Mouse (Mus musculus) spleen, postnatal 14 days (tissue): ENCODE measurements around the gene Olah.
A peak's percentile ranks its signal among the peaks of the same experiment; 100 is the strongest.

Source experiments
- DNase-seq, 2 experiments: peaks; one replicate each; pipeline ENCODE4 v3.0.0; 2021 to 2022; ENCODE audit warnings: low spot score in 2 of 2

Gene Olah

DNA sequence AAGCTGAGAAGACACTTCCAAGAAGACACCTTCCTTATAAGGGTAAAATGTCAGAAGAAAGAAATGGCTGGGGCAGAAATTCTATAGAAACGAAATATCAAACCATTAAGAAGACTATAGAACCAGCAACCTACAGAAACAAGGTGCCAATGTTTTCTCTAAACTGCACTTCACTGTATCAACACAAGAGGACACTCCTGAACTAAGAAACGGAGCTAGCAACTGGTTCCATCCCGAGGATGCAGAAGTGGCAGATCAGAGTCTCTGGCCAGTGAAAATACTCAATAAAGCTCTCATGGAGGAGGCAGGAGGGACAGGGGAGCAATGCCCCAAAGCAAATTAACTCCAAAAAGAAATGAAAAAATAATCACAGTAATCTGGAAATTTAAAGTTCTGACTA is 48.1 kb downstream of the Olah start:
- DNase-seq = no peak

DNA sequence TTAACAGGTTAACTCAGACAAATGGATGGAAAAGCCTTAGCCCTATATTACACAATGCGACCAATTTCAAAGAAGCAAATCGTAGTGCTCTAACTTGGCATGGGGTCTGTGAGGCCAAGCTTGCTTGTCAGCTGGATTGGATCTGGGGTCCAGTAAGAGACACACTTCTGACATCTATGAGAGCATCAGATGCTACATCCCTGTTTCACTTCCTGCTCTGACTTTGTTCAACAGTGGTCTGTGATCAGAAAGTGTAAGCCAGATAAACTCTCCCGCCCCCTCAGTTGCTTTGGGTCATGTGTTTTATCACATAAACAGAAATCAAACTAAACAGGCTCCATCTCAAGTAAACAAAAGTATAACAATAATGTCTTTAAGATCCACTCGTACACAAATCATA is 48.6 kb downstream of the Olah start:
- DNase-seq = no peak

DNA sequence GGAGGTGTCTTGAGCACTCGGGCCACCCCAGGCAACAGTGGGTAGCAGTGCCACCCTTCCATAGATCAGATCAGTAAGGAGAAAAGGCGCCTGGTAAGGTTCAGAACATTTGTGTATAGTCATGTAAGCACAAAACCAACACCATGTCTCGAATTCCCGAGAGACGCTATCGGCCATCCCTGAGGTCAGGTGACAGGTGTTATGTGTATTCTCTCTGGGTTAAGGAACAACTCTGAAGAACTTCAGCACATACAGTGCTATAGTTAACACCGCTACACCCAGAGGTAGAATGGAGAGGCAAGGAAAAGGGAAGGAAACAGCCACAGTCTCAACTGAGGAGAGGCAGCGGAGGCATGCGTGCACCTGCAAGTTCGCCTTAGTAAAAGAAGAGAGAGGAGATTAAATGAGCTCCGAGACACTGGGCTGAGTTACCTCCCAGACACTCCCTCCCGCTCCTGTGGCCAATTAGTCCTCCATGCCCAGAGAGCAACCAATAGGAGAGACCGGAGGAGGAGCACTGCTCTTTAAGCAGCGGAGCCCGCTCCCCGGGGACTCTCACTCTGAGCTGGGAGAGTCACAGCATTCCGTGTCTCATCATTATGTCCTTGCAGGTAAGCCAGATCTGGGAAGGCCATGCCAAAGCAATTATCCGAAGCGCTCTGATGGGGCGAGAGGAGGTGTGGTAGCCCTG is 61.3 kb downstream of the Olah start, which contains the start of gene Acbd7:
Gene Acbd7, plus strand, starts transcription at position 558 of the 691 bp plus-strand sequence.
- DNase-seq = peak; percentile 16 to 19

DNA sequence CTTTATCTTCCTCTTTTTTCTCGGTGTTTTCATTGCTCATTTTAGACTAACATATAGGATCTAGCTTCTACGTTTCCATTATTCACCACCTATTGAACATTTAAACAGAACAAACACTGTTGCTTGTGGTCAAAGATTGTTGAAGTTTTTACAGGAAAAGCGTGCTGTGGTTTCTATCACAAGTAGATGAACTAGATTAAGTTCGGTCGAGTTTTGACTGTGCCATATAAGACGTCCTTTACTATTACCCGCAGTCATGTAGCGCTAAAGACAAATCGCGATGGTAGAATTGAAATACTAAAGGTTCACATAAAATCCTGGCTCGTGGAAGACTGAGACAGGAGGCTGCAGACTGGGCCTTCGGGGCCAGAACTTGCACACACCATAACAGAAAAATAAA is 63.2 kb downstream of the Olah start:
- DNase-seq = no peak

DNA sequence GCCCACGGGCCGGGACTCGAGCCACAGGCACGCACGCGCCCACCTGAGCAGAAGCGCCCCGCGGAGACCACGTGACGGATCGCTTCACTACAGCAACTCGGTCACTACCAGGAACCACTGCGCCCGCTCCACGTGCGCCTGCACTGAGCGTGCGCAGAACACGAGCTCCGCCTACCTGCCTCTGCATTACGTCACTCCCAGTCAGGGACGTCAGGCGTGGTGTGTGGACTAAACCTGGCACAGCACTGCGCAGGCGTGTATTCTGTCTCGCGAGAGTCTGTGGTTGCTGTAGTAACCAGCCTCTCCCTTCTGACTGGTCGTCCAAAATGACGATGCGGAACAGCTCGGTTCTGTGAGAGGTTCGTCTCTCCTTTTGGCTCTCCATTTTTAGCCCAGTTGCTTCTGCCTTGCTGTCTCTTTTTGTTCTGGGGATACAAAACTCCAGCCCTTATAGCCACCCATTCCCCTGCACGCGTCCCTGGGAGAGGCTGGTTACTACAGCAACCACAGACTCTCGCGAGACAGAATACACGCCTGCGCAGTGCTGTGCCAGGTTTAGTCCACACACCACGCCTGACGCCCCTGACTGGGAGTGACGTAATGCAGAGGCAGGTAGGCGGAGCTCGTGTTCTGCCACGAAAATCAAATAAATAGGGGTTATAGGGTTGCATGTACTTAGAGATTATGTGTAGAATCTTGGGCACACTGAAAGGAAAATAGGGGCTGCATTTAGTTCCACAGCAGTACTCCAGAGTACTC is 64.3 kb downstream of the Olah start, which contains the start of gene Rpp38:
Gene Rpp38, minus strand, starts transcription at position 160 of the 759 bp plus-strand sequence.
- peak; percentile 92 to 96 for DNase-seq

DNA sequence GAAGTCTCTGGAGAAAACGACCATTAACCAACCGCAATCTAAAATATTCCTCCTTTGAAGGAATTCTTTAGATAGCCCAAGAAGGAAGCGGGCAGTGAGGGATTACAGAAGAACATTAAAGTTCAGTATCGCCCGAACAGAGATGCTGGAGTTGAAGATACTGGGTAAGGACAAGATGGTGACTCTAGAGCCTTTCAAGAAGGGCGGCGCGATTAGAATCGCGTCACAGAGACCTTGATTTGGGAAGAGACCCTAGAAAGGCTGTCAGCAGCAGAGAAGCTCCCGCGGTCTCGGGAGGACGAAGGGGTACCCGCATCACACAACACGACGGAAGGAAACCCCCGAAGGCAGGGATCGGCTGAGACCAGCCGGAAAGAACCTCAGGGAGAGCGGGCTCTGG is 65.0 kb downstream of the Olah start:
- DNase-seq = no peak

DNA sequence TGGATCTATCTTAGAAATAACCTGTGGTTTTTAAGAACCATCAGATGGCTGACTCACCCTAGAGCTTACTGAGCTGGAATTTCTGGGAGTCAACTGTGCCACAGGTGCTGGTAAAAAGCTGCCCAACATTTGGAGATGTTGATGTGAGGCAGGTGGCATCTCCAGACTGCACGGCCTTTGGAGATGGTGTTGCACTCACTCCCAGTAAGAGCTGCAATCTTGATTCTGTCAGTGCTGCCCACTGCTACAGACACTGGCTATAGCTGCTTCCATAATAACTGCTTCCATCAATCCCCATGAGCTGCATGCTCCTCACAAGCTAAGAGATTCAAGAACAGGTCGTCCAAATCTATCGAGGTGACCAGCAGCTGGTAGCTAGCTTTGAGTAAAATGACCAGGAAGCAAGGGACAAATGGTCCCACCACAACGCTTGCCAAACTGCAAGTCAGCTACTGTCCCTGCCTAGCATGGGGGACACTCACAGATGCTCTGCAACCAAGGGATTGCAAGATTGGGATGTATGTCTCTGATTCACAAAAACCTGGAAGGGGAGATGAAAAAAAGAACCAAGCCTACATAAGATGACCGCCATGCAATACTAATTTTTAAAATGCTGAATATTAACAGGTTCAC is 65.8 kb downstream of the Olah start:
- DNase-seq = no peak

DNA sequence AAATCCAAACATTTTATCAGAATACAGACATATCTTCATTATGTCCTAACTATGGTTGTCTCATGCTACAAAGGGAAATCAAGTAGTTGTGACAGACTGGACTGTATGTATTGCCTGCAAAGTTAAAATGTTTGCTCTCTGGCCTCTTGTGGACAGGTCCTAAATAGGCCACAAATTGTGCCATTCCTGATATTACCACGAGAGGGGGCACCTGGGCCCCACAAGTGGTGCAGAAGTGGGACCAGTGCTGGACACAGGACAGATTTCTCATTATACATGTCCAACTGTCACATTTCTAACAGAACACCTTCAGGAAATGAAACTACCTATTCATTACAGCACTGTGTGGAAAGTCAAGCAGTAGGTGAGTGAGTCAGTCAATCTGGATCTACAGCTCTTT is 69.7 kb downstream of the Olah start:
- DNase-seq = peak; percentile 13 to 56

DNA sequence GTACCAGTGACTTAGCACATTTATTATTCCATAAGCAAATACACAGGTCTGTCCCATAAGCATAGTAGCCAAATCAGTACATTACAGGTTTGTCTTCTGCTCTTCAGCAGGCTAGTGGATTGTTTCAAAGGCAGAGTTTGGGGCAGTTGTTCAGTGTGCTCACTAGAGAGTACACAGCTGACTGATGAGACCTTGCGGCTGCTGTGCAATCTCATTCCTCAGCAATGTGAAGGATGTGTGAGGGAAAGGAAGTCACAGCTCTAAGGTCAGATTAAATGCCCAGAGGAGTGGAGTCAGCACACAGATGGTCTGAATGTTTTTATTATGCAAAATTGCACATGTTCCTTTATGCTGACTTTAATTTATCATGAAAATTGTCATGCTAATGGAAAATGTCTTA is 70.5 kb downstream of the Olah start:
- DNase-seq = no peak

DNA sequence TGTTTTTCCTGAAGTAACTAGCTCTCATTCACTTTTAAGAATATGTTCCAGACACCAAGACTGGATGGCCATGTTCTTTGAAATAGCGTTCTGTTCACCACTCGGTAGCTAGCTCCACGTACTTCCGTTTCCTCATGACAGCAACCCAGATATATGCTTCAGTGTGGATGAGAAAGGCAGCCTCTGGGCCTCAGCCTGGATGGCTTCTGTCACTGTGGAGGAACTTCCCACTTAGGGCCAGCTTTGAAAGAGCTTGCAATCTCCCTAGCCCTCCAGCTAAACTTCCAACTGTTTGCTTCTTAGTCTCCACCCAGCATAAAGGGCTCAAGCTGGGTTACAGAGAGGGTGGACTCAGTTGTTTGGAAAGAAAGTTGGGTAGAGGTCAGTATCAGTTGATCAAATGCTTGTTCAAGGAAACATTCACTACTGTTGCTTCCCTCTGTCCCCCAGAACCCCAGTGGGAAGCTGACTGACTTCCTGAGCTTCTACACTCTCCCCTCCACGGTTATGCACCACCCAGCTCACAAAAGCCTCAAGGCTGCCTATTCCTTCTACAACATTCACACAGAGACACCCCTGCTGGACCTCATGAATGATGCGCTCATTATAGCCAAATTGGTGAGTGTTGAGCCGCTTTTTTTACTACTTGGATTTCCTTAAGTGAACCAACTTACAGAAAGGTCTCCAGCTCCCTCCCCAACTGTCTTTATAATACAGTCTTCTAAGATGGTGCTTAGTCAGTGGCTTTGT is 72.5 kb downstream of the Olah start:
- DNase-seq = no peak

DNA sequence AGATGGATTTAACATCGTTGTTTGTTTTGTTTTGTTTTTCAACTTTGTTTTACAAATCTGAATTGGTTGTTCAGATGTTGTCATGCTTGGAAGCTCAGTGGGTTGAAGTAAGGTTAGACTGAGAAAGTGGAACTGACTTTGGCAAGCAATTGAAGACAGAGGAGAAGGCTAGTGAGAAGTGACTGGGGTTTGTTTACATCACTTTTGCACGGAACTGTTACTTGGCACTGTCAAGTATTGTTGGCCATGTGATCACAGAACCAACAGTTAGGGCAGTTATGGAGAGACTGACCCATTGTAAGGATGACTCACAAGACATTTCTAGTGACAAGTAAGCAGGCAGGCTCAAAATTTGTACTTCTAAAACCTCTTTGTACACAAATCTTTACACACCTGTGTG is 73.9 kb downstream of the Olah start:
- DNase-seq = no peak

DNA sequence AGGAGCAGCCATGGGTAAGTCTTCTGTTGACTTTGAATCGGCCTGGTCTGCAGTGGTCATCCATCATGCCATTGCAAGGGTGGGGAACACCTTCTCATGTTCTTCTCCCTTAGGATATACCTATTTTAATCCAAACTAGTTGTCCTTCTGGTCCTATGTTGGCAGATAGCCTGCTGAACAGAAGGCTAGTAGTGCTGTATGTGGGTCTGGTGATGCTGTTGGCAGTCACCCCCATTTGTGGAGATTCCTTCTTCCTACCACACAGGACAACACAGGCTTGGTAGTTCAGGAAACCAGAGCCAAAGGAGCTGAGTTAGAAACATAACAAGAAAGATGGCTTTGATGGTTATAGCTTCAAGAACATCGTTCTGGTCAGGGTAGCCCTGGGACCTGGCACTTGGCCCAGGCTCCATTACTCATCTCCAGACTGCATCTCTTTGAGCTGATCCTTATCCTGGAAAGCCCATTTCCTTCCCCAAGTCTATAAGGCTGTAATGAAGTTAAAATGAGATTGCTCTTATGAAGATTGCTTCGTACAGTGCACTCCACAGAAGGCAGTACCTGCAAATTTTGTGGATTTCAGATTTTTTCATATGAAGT is 91.5 kb downstream of the Olah start:
- DNase-seq = no peak

DNA sequence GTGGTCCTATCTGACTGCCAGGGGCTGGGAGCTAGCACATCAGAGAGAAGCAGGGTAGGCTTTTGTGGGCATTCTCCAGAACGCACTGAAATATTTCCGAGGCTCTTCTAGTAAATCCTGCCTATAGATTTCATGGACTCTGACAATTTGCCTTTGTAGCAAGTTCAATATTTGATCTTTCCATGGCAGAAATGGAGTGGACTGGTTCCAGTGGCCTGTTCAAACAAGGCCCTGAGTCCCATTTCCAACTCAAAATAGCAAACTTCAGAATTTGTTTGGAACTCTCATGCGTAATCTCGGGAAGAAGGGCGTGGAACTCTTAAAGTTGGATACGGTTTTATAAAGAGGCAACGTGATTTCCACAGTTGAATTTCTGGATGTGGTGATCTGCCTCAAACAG is 101.2 kb downstream of the Olah start:
- DNase-seq = no peak

DNA sequence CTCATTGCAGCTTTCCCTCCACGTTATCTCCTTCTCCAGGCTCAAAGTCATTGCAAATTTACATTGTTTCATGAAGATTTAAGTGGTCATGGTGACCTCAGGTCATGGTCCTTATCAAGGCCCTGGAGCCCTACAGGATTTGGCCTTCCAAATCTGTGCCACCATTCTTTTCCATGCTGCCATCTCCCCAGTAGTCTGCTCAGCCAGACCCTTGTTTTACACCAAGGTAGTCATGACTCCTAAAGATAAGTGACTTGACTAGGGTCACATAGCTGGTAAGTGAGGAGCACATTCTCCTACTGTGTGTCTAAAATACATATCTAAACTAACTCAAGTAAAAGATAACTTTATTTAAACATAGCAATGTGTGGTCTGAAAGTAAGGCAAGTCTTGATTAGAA is 104.8 kb downstream of the Olah start:
- no peak for DNase-seq
